Mouse (Mus musculus) lung, postnatal 4 days (tissue): ENCODE measurements around the gene Fndc3b.
A peak's percentile ranks its signal among the peaks of the same experiment; 100 is the strongest.

Experiments used
- DNase-seq, 2 experiments: peaks; one replicate each; pipeline ENCODE4 v3.0.0; 2021

The Fndc3b gene

DNA sequence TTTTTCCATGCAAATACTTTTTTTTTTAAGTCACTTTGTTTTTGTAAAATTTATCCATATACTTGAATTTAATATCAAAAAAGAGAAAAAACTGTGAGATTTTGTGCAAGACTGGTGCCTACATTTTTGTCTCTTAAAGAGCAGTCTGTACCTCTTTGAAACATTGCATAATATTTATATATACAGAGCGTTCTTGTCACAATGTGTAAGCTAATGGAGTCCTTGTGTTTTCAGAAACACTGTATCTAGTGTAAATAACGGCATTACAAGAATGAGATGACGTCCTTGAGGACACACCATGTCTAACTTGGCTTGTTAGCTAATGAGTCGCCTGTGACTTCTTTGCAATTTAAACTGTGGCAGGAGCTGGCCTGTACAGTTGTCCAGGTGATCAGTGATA is 333.2 kb downstream of the Fndc3b start:
- no peak for DNase-seq

GRCm38 (mm10) chr3:27374396-27374795 is 336.7 kb downstream of the Fndc3b start:
- DNase-seq, result no peak

DNA sequence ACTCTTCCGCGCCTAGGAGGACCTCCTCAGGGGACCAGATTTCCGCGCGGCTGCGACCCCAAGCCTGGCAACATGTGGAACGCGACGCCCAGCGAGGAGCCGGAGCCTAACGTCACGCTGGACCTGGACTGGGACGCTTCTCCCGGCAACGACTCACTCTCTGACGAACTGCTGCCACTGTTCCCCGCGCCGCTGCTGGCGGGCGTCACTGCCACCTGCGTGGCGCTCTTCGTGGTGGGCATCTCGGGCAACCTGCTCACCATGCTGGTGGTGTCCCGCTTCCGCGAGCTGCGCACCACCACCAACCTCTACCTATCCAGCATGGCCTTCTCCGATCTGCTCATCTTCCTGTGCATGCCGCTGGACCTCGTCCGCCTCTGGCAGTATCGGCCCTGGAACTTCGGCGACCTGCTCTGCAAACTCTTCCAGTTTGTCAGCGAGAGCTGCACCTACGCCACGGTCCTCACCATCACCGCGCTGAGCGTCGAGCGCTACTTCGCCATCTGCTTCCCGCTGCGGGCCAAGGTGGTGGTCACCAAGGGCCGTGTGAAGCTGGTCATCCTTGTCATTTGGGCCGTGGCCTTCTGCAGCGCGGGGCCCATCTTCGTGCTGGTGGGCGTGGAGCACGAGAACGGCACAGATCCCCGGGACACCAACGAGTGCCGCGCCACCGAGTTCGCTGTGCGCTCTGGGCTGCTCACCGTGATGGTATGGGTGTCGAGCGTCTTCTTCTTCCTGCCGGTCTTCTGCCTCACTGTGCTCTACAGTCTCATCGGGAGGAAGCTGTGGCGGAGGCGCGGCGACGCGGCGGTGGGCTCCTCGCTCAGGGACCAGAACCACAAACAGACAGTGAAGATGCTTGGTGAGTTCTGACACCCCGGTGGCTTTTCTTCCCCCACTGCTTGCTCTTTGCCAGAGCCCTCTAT is 339.1 kb downstream of the Fndc3b start:
- no peak for DNase-seq

DNA sequence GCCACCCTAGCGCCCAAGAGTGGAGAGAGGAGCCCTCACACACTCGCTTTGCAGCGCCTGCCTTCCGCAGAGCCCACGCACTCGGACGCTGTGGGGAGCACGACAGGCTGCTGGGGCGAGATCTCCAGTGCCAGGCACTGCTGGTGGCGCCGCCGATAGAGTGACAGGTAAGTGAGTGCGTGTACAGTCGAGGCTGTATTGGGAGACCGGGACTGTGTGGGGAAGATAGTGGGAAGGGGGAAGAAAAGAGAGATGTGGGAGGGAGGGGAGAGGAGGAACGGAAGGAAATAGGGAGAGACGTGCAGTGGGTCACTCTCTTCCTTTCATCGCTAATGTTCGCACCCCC is 339.9 kb downstream of the Fndc3b start, which contains the start of gene Ghsr:
Ghsr (plus strand) TSS at position 76 of the 346 bp plus-strand sequence.
- DNase-seq, result no peak

GRCm38 (mm10) chr3:27370582-27371275 is 340.4 kb downstream of the Fndc3b start:
- DNase-seq, result no peak

- DNase-seq, result peak; percentile 40 to 54
Measured at GRCm38 (mm10) chr3:27370125-27370524, 341.0 kb downstream of the Fndc3b start.
